Mouse (Mus musculus): Measurements from ENCODE around the gene Cbr4.

Cbr4 gene

DNA sequence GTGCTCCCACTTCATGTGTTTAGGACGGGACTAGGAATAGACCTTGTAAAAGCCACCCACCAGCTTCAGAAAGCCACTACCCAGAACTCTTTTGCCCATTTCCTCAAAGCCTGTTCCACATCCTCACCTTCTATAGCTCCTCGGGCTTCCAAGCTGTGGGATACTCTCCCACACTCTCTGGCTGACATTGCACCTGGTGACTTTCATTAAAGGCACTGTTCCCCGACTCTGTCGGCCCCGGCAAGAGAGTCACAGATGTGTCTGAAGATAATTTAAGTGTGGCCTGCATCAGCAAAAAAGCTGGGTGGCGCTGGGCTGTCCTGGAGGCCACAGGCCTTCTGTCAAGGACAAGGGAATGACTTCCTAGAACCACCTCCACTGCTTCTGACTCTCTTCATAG, 64.7 kb downstream of the Cbr4 start:
- DNase-seq, result no peak

- DNase-seq, result no peak
Measured at GRCm38 (mm10) chr8:61552755-61553402, 65.3 kb downstream of the Cbr4 start.

- no peak for DNase-seq
Measured at GRCm38 (mm10) chr8:61555343-61555742, 67.8 kb downstream of the Cbr4 start.

DNA sequence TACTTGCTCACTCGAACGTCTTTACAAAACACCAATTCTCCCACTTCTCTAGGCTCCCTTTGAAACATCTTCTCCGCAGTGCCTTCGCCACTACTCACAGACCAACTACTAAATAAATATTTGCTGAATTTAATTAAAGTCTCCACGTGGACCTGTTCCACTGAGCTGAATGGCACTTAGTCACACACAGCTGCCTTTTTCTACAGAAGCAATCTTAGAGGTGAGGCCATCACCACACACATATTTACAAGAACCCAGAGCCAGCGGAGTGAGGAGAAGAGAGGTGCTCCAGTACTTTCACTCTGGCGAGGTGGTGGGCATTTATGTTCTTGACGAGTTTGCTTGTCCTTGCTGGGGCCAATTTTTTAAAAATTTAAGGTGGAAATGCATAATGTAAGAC, 68.7 kb downstream of the Cbr4 start:
- no peak for DNase-seq

All from kidney, adult 9 months (tissue).